Mouse (Mus musculus): ENCODE measurements around the gene Serpinb9d.
"Not testable (repeated sequence)": the region's sequence is repeated elsewhere in the genome, so short reads cannot be mapped to it uniquely, and the experiment has no call there.

Serpinb9d gene

GRCm38 (mm10) chr13:33192659-33193058, at the start of gene Serpinb9d:
Gene Serpinb9d, plus strand, starts transcription at chr13:33192959.
- no peak for DNase-seq (ENCODE audit: low spot score)

GRCm38 (mm10) chr13:33159642-33160041, 33.1 kb upstream of the Serpinb9d start, which contains the start of gene Serpinb9c:
Gene Serpinb9c, minus strand, starts transcription at chr13:33159742.
- no peak for DNase-seq (ENCODE audit: low spot score)

- not testable (repeated sequence) for DNase-seq (ENCODE audit: low spot score)
These were observed 2.3 kb upstream of the Serpinb9d start for GRCm38 (mm10) chr13:33190486-33190885.

- no peak for DNase-seq (ENCODE audit: low spot score)
These were observed 7.0 kb downstream of the Serpinb9d start for GRCm38 (mm10) chr13:33199740-33200139.

- not testable (repeated sequence) for DNase-seq (ENCODE audit: low spot score)
These were observed 56.6 kb downstream of the Serpinb9d start, which contains the start of gene Serpinb9e for GRCm38 (mm10) chr13:33249312-33249711. Gene Serpinb9e, plus strand, starts transcription at chr13:33249612.

Data from embryo, embryonic 10 days (tissue).